In the genomic region with DNA sequence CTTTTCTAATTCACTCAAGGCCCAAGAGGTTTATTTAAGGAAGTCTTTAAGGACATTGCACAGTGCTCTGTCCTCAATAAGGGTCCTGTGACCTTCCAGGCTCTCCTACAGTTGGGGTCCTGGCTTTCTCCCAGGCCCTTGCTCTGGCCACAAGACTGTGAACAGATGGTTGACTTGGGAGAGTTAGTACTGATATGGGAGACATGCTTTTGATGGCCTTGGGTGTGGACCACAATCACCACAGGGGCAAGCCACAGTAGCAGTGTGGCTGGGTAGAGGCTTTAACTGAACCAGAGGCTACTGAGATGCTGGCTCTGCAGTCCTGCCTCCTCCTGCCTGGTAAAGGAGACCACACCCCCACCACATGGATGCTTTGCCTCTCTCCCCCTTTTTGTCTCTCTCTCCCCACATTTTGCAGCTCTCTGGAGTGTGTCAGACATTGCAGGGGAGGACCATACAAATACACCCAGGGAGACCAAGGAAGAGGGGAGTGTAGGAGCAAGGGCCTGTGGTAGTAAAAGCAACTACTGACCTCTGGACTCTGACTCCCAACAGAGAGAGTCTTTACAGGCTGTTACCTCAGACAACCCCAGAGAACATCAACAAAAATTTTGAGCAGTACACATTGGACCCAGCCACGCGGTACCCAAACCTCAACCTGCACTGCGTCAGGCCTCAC, we compare ENCODE assay signal across 13 mouse cellular contexts.
A peak's percentile ranks its signal among the peaks of the same experiment; 100 is the strongest.
DNase-seq lines count a peak whose midpoint lies in the region; ATAC-seq lines count a peak whose summit lies in the region.
"Had no signal": no experiment of that assay in that cellular context is flagged by ENCODE, and none has a peak within 500 bp of the region (broad histone marks: within the 10 kb centered on the region; RNA-seq: fewer than 3 reads in every experiment).

No protein-coding gene starts in this region.

- no peaks in the 10 kb centered on the region for H3K9me3 ChIP-seq in intestine, embryonic 16.5 days (ENCODE audit: control insufficient read depth, low read length)
- no peaks in the 10 kb centered on the region for H3K9me3 ChIP-seq in intestine, embryonic 15.5 days
- H3K9me3 ChIP-seq: embryonic facial prominence, embryonic 12.5 days; forebrain, embryonic 12.5 days; lung, embryonic 15.5 days; stomach, embryonic 15.5 days had no signal

- no peak overlapping the region for H3K4me3 ChIP-seq in intestine, embryonic 16.5 days (ENCODE audit: low read length)
- H3K4me3 ChIP-seq in intestine, embryonic 15.5 days (replicated peaks) = no peak overlapping the region
- H3K4me3 ChIP-seq: embryonic facial prominence, embryonic 12.5 days; forebrain, embryonic 12.5 days; lung, embryonic 15.5 days; stomach, embryonic 15.5 days had no signal

- H3K4me2 ChIP-seq in intestine, embryonic 16.5 days (ENCODE audit: low read depth, low read length) = no peak overlapping the region
- H3K4me2 ChIP-seq in intestine, embryonic 15.5 days (replicated peaks) = no peak overlapping the region
- H3K4me2 ChIP-seq: embryonic facial prominence, embryonic 12.5 days; forebrain, embryonic 12.5 days; lung, embryonic 15.5 days; stomach, embryonic 15.5 days had no signal

- H3K4me1 ChIP-seq in intestine, embryonic 16.5 days (ENCODE audit: control insufficient read depth, insufficient read depth, low read length) = peaks cover 31% of the 10 kb centered on the region
- peaks cover 3% of the 10 kb centered on the region for H3K4me1 ChIP-seq in intestine, embryonic 15.5 days (replicated peaks)
- H3K4me1 ChIP-seq: forebrain, embryonic 12.5 days had no signal

- H3K27me3 ChIP-seq in intestine, embryonic 16.5 days (replicated peaks; ENCODE audit: control insufficient read depth, insufficient read depth, low read length) = no peaks in the 10 kb centered on the region
- H3K27me3 ChIP-seq in intestine, embryonic 15.5 days (replicated peaks) = no peaks in the 10 kb centered on the region
- H3K27me3 ChIP-seq: embryonic facial prominence, embryonic 12.5 days; forebrain, embryonic 12.5 days; lung, embryonic 15.5 days; Patski; stomach, embryonic 15.5 days had no signal

- 85% methylated on average over 3 of the region's 3 CpGs for WGBS in intestine, embryonic 16.5 days
- WGBS in intestine, embryonic 15.5 days = 94% methylated on average over 3 of the region's 3 CpGs

- H3K36me3 ChIP-seq in intestine, embryonic 16.5 days (ENCODE audit: control insufficient read depth, insufficient read depth, low read length) = peaks cover 13% of the 10 kb centered on the region; the same call in 1 of the 2 replicates
- peaks cover 17% of the 10 kb centered on the region for H3K36me3 ChIP-seq in intestine, embryonic 15.5 days
- H3K36me3 ChIP-seq: embryonic facial prominence, embryonic 12.5 days; forebrain, embryonic 12.5 days had no signal

- ATAC-seq in intestine, embryonic 16.5 days = peak; percentile 19; the same call in 1 of the 2 replicates
- no peak for ATAC-seq in intestine, embryonic 15.5 days
- ATAC-seq in megakaryocyte, adult 5-6 weeks (ENCODE audit: poor library complexity, severe bottlenecking) = no peak
- ATAC-seq: Patski had no signal

- H3K27ac ChIP-seq in intestine, embryonic 16.5 days (ENCODE audit: low read length) = no peak overlapping the region
- no peak overlapping the region for H3K27ac ChIP-seq in intestine, embryonic 15.5 days
- H3K27ac ChIP-seq: embryonic facial prominence, embryonic 12.5 days; forebrain, embryonic 12.5 days; lung, embryonic 15.5 days; stomach, embryonic 15.5 days had no signal

- DNase-seq in cerebellum, postnatal 36 days = peak; percentile 33 to 45
- DNase-seq in kidney, adult 8-10 months = peak; percentile 32 to 62
- peak; percentile 18 to 43 for DNase-seq in natural killer cell, adult 2 months (ENCODE audit: low spot score in 2 of 2)
- no peak for DNase-seq in urinary bladder, postnatal 10 days (ENCODE audit: low spot score)
- DNase-seq: thymus, postnatal 36 days had no signal

- H3K9ac ChIP-seq in intestine, embryonic 16.5 days (ENCODE audit: low read depth, low read length) = no peak overlapping the region
- no peak overlapping the region for H3K9ac ChIP-seq in intestine, embryonic 15.5 days
- H3K9ac ChIP-seq: embryonic facial prominence, embryonic 12.5 days; forebrain, embryonic 12.5 days; lung, embryonic 15.5 days; stomach, embryonic 15.5 days had no signal
